Mouse (Mus musculus) liver, adult (tissue): Measurements from ENCODE around the gene Slc28a3.

Source experiments
- GATA4 ChIP-seq: IDR thresholded peaks from 2 replicates; pipeline ENCODE4 v1.6.1; 2014; ENCODE audit warnings: mild to moderate bottlenecking, low read length; ENCODE audit not compliant: insufficient replicate concordance

The Slc28a3 gene

GRCm38 (mm10) chr13:58515635-58516034, 95.0 kb downstream of the Slc28a3 start:
- no peak for TF ChIP-seq GATA4

- no peak for TF ChIP-seq GATA4
Measured at GRCm38 (mm10) chr13:58514147-58514727, 96.4 kb downstream of the Slc28a3 start.

GRCm38 (mm10) chr13:58511926-58512325, 98.8 kb downstream of the Slc28a3 start:
- TF ChIP-seq GATA4, result no peak

GRCm38 (mm10) chr13:58511248-58511647, 99.4 kb downstream of the Slc28a3 start:
- TF ChIP-seq GATA4, result no peak

- TF ChIP-seq GATA4, result no peak
Measured at GRCm38 (mm10) chr13:58509241-58509640, 101.4 kb downstream of the Slc28a3 start.

- TF ChIP-seq GATA4, result no peak
Measured at GRCm38 (mm10) chr13:58503610-58504009, 107.1 kb downstream of the Slc28a3 start.

GRCm38 (mm10) chr13:58497809-58498208, 112.9 kb downstream of the Slc28a3 start:
- TF ChIP-seq GATA4, result no peak
